Mouse (Mus musculus) T-cell, adult 2 months (primary cell): ENCODE results near the gene Gm14434.
"Not testable (repeated sequence)": the region's sequence is repeated elsewhere in the genome, so short reads cannot be mapped to it uniquely, and the experiment has no call there.

Source experiments
- DNase-seq: peaks from one replicate; pipeline ENCODE4 v3.0.0; 2022; ENCODE audit warnings: low spot score

Gm14434 gene

DNA sequence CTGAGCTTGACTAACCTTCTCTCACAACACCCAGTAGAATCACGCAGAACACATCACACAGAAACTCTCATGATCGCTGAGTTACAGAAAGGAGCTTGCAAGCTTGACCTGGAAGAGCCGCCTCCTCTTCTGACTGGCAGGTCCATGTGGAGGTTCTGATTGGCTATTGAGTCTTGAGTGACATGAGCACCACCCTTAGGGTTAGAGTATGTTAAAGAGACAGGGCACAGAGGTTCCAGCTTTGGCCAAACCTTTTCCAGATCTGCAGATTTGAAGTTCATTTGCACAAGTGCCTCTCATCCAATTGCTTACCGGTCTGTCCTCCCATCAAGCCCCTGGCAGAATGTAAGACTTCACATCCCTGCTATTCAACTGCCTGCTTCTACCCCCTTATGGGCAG, at the start of gene Gm14434:
Gene Gm14434, minus strand, starts transcription at position 101 of the 400 bp plus-strand sequence.
- not testable (repeated sequence) for DNase-seq

- not testable (repeated sequence) for DNase-seq
These were observed 34.2 kb upstream of the Gm14434 start, which contains the start of gene Zfp967 for GRCm38 (mm10) chr2:176520756-176521155. Gene Zfp967, plus strand, starts transcription at chr2:176521056.

DNA sequence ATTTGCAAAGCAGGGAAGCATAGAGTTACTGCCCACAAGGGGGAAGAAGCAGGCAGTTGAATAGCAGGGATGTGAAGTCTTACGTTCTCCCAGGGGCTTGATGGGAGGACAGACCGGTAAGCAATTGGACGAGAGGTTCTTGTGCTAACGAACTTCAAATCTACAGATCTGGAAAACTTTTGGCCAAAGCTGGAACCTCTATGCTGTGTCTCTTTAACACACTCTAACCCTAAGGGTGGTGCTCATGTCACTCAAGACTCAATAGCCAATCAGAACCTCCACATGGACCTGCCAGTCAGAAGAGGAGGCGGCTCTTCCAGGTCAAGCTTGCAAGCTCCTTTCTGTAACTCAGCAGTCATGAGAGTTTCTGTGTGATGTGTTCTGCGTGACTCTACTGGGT, 63.3 kb downstream of the Gm14434 start, which contains the start of gene Gm14435:
Gene Gm14435, plus strand, starts transcription at position 301 of the 400 bp plus-strand sequence.
- not testable (repeated sequence) for DNase-seq
